Mouse (Mus musculus): ENCODE results near the gene H3f3a. TPM values are rescaled to one million over a fixed set of nuclear protein-coding genes. Genes with fewer than 3 reads are reported as not detected.

The H3f3a gene
- total and polyA plus RNA-seq, 2 experiments from 2014 or later = 2,464 to 3,587 TPM

DNA sequence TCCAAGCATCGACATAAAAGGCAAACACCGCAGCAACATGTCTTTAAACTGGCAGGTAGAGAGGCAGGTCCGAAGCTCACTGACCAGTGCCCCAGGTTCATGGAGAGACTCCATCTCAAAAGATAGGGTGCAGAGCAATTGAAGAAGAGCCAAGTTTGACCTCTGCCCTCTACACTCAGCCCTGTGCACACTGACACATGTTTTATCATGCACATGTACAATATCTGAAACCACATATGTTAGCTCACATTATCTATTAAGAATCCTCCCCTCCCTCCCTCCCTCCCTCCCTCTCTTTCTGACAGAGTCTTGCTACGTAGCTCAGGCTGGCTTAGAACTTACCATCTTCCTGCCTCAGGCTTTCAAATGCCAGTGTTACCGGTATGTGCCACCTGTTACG is 7.4 kb upstream of the H3f3a start:
- Histone ChIP-seq H3K4me2 (ENCODE audit: low read depth) (no peak overlapping the region), H3K9me3 (ENCODE audit: low read length) (no peaks in the 10 kb centered on the region), H3K27me3 (ENCODE audit: insufficient read depth, low read length) (no peaks in the 10 kb centered on the region), H3K4me1 (ENCODE audit: insufficient read depth) (no peaks in the 10 kb centered on the region), H3K27ac (ENCODE audit: low read depth, low read length) (no peak overlapping the region), H3K36me3 (ENCODE audit: insufficient read depth) (no peaks in the 10 kb centered on the region), H3K4me3 (ENCODE audit: low read depth, low read length) (no peak overlapping the region), H3K9ac (no peak overlapping the region)
- TF ChIP-seq CTCF (IDR thresholded peaks at IDR 0.05; ENCODE audit: low read depth) = no peak
- WGBS = 84% methylated on average over 6 of the region's 6 CpGs
- no peak for ATAC-seq
- no peak for DNase-seq

DNA sequence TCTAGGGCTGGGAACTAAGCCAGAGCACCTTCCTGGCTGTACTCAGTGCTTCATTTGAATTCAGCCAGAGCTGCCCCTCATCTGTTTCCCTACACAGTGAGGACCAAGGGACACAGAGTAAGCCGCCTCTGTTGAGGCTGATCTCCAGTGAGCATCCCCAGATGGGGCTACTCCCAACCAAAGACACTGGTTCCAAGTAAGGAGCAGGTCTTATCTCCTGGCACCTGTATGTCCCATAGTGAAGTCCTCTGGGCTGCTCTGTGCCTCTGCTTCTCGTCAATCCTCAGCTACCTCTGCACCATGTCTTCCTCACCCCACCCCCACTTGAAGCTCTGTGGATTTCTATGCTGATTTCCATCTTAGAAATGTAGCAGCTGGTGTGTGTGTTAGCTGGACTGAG is 4.3 kb upstream of the H3f3a start:
- Histone ChIP-seq H3K27ac (ENCODE audit: low read depth, low read length) (no peak overlapping the region), H3K4me2 (ENCODE audit: low read depth) (no peak overlapping the region), H3K27me3 (ENCODE audit: insufficient read depth, low read length) (no peaks in the 10 kb centered on the region), H3K9ac (no peak overlapping the region), H3K36me3 (ENCODE audit: insufficient read depth) (no peaks in the 10 kb centered on the region), H3K9me3 (ENCODE audit: low read length) (no peaks in the 10 kb centered on the region), H3K4me1 (ENCODE audit: insufficient read depth) (peaks cover 14% of the 10 kb centered on the region; the same call in 1 of the 2 replicates), H3K4me3 (ENCODE audit: low read depth, low read length) (no peak overlapping the region)
- ATAC-seq (no peak), DNase-seq (no peak)
- no peak for TF ChIP-seq CTCF (IDR thresholded peaks at IDR 0.05; ENCODE audit: low read depth)
- 76% methylated on average over 2 of the region's 2 CpGs for WGBS

DNA sequence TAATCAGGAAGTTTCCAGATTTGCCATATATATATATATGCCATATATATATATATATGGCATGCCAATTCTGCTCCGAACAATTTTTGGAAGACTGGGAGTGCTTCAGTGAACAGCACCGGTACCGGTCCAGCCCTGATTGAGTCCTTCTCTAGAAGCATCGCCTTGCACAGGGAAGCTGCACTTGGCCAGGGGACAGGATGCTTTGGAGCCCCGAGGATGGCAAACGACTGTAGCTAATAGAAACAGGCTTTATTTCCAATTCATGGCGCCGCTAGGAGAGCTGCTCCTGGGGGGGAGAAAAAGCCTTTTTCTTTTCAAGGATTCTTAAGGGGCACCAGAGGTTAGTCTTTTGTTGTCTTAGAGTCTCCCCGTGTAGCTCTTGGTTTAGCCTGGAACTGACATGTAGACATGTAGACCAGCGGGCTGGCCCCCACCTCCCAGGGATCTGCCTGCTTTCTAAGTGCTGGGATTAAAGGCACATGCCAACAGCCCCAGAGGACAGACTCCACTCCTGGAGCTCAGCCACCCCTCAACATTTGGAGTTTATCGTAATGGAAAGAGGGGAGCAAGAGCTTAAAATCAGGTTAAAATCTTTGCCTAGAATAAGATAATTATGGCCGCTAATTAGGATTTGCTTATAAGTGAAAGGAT is 1.8 kb upstream of the H3f3a start:
- Histone ChIP-seq H3K9me3 (ENCODE audit: low read length) (no peaks in the 10 kb centered on the region), H3K4me2 (ENCODE audit: low read depth) (peak overlapping the region; percentile 38), H3K27me3 (ENCODE audit: insufficient read depth, low read length) (no peaks in the 10 kb centered on the region), H3K36me3 (ENCODE audit: insufficient read depth) (no peaks in the 10 kb centered on the region), H3K4me3 (ENCODE audit: low read depth, low read length) (peak overlapping the region; percentile 9), H3K9ac (peak overlapping the region; percentile 19; the same call in 1 of the 2 replicates), H3K27ac (ENCODE audit: low read depth, low read length) (peak overlapping the region; percentile 51), H3K4me1 (ENCODE audit: insufficient read depth) (peaks cover 17% of the 10 kb centered on the region)
- DNase-seq (peak; percentile 32), ATAC-seq (no peak)
- WGBS = 26% methylated on average over 12 of the region's 12 CpGs
- TF ChIP-seq CTCF (IDR thresholded peaks at IDR 0.05; ENCODE audit: low read depth) = no peak

DNA sequence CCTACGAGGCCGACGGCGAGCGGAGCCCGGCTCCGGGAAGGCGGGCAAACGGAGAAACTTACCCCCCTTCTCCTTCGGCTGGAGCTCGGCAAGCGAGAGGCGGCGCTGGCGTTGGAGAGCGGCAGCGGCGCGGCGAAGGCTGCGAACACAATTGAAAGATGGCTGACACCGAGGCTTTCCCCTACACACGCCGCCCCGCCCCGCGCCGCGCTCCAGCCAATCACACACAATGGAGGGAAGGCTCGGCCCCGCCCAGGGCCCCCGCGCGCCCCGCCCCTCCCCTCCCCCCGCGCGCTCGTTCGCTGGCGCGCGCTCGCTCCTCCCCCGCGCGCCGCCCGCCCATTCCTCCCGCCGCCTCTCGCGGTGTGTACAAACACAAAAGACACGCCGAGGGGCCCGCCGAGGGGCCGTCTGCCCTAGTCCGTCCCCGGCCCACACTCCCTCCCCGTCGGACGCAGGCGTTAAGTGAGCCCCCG is 296 bp downstream of the H3f3a start:
- ATAC-seq (peak; percentile 95), DNase-seq (peak; percentile 96)
- H3K9me3 ChIP-seq (ENCODE audit: low read length) = no peaks in the 10 kb centered on the region
- peaks cover 23% of the 10 kb centered on the region for H3K4me1 ChIP-seq (ENCODE audit: insufficient read depth)
- peak overlapping the region; percentile 100 for H3K27ac ChIP-seq (ENCODE audit: low read depth, low read length)
- H3K4me2 ChIP-seq (ENCODE audit: low read depth) = peak overlapping the region; percentile 61
- no peaks in the 10 kb centered on the region for H3K27me3 ChIP-seq (ENCODE audit: insufficient read depth, low read length)
- H3K4me3 ChIP-seq (ENCODE audit: low read depth, low read length) = peak overlapping the region; percentile 95
- TF ChIP-seq CTCF (IDR thresholded peaks at IDR 0.05; ENCODE audit: low read depth) = no peak
- 0% methylated on average over 37 of the region's 65 CpGs for WGBS
- H3K36me3 ChIP-seq (ENCODE audit: insufficient read depth) = peaks cover 7% of the 10 kb centered on the region
- peak overlapping the region; percentile 98 for H3K9ac ChIP-seq

DNA sequence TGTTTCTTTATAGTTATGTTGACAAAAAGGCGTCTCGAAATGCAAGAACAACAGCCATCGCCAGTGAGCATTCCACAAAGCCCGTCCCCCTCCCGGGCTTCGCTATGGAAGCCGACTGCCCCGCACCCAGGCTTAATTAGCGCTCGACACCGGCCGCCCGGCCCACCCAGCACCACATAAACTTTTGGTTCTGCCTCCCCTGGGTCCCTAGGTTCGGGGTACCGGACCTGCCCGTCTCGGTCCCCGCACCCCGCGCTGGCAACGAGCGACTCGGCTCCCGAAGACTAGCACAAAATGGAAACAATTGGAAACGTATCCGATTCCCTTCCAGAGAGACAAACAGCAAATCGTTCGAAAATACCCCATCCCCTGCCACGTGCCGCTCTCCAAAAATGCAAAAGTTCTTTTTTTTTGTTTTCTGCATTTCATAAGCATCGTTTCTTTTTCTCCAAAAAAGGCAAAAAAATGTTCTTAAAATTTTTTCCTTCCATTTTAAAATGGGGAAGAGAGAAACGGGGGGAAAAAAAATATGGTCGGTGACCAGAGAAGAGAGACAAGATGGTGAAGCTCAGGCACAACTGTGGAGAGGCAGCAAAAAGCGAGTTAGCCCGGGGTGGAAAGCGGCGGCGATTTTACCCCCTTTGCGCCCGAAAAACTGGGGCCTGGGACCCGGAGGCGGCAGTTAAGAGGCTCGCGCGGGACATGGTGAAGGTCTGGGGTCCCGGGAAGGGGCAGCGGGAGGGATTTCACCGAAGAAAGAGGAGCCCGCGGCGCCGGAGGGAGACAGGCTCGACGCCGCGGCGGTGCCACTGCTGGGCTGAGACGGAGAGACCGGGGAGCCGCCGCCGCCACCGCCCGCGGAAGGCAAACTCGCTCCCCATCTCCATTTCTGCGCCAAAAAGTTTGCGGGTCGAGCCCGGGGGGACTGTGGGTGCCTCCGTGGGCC is 1.0 kb downstream of the H3f3a start:
- WGBS = under 1% methylated on average over 71 of the region's 71 CpGs
- Histone ChIP-seq H3K9ac (peak overlapping the region; percentile 98), H3K36me3 (ENCODE audit: insufficient read depth) (peaks cover 12% of the 10 kb centered on the region), H3K4me1 (ENCODE audit: insufficient read depth) (peaks cover 23% of the 10 kb centered on the region), H3K27ac (ENCODE audit: low read depth, low read length) (peak overlapping the region; percentile 100), H3K27me3 (ENCODE audit: insufficient read depth, low read length) (no peaks in the 10 kb centered on the region), H3K9me3 (ENCODE audit: low read length) (no peaks in the 10 kb centered on the region), H3K4me3 (ENCODE audit: low read depth, low read length) (peak overlapping the region; percentile 95), H3K4me2 (ENCODE audit: low read depth) (peak overlapping the region; percentile 50)
- no peak for TF ChIP-seq CTCF (IDR thresholded peaks at IDR 0.05; ENCODE audit: low read depth)
- ATAC-seq (peak; percentile 27; the same call in 1 of the 2 replicates), DNase-seq (peak; percentile 69)

DNA sequence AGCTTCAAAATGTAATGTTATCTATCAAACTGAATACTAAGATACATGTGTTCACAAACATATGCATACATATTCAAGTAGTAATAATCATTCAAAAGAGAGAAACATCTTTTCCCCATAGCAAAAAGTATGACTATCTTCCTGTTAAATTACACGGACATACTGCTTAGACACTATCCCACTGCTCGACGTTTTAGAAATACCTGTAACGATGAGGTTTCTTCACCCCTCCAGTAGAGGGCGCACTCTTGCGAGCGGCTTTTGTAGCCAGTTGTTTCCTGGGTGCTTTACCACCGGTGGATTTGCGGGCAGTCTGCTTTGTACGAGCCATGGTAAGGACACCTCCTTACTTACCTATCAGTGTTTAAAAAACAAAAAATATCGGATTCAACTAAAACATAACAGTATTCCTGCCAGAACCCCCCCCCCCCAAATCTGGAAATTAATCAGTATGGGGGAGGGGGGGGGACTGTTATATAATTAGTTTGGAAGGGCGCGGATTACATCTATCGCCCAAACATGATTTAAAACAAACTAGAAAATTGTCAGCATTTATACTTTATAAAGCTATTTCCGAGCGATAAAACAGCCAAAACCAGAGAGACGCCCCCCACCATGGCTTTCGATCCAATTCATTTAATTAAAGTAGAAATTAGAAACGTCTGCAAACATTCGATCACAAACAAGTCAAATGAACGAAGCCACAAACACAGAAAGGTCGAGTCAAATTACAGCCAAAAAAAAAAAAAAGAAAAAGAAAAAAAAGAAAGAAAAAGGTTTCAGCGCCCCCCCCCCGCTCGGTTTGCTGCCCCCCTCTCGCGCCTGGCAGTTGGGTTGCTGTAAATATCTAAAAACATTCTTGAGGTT is 1.9 kb downstream of the H3f3a start:
- ATAC-seq (no peak), DNase-seq (peak; percentile 17)
- Histone ChIP-seq H3K27ac (ENCODE audit: low read depth, low read length) (peak overlapping the region; percentile 100), H3K4me3 (ENCODE audit: low read depth, low read length) (peak overlapping the region; percentile 95), H3K4me2 (ENCODE audit: low read depth) (peak overlapping the region; percentile 50), H3K9me3 (ENCODE audit: low read length) (no peaks in the 10 kb centered on the region), H3K9ac (peak overlapping the region; percentile 98), H3K36me3 (ENCODE audit: insufficient read depth) (peaks cover 21% of the 10 kb centered on the region), H3K4me1 (ENCODE audit: insufficient read depth) (peaks cover 23% of the 10 kb centered on the region), H3K27me3 (ENCODE audit: insufficient read depth, low read length) (no peaks in the 10 kb centered on the region)
- WGBS = 2% methylated on average over 27 of the region's 27 CpGs
- TF ChIP-seq CTCF (IDR thresholded peaks at IDR 0.05; ENCODE audit: low read depth) = peak; percentile 67
